Mouse (Mus musculus) small intestine, adult 10 weeks (tissue): ENCODE data around the gene Olfr837. TPM values are rescaled to one million over a fixed set of nuclear protein-coding genes. Genes with fewer than 3 reads are reported as not detected.

ENCODE experiments used
- polyA plus RNA-seq: library from polyadenylated mRNA; stranded (reverse); fragments of 350-450 nt; fragmentation: Illumina TruSeq; extraction: RNeasy Lipid Tissue Mini Kit (QIAGEN cat#74804); gene quantifications from one replicate; pipeline ENCODE4 v1.2.3, GENCODE M21; 2014; ENCODE audit warnings: low replicate concordance

Olfr837 gene
- not detected for polyA plus RNA-seq

DNA sequence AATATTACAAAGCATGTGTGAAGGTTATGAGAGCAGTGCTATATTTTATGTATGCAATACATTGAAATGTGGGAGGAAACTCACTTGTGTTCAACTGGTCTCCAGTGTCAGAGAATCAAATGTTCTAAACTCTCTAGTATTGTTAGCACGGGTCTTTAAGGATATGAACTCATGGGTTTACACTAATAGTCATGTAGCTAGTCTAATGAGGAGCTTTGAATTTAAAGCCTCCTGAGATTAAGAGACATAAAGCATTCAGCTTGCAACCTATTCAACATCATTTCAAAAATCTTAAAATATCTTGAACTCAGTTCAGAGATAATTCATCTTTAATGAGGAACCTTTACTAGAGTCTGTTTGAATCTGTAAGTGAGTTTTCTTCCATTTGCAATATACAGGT, at the start of gene Olfr837:
Olfr837 (plus strand) TSS at position 301 of the 400 bp plus-strand sequence.

DNA sequence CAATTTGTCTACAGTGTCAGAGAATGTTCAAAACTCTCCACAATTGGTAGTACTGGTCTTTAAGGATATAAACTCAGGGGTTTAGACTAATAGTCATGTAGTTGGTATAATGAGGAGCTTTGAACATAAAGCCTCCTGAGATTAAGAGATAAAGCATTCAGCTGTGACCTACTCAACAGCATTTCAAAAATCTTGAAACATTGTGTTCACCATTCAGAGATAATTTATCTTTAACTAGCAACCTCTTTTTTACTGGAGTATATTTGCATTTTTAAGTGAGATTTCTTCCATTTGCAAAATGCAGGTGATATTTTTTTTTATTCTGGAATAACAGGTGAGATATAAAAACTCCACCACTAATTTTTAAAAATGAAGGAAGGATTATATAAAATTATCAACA, 16.0 kb upstream of the Olfr837 start, which contains the start of gene Olfr836:
Olfr836 (plus strand) TSS at position 301 of the 400 bp plus-strand sequence.

DNA sequence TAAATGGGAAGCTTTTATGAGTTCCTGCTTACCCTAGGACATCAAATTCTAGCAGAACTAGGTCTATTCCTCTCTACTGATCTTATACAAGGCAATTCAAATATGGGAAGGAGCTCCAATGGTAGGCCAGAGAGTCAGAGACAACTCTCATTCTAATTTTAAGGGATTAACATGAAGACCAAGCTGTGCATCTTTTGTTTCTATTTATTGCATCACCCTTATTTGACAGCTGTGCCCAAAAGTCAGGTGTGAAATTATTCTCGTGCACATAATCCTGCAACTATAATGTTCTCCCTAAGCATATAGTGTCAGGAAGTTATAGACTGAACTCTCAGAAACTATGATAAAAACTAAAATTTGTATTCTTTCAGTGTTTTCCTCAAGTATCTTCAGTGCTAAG, 41.1 kb downstream of the Olfr837 start, which contains the start of gene Olfr839-ps1:
Olfr839-ps1 (minus strand) TSS at position 101 of the 400 bp plus-strand sequence.

Other genes with a start within 250 kb of the Olfr837 start
- not detected for gene Olfr832, start 199.2 kb upstream of the Olfr837 start, polyA plus RNA-seq
- not detected for gene Olfr834, start 148.3 kb upstream of the Olfr837 start, polyA plus RNA-seq
- not detected for gene Olfr835, start 103.6 kb upstream of the Olfr837 start, polyA plus RNA-seq
- not detected for gene Olfr836, start 15.9 kb upstream of the Olfr837 start, polyA plus RNA-seq
- gene Olfr839-ps1, start 41.0 kb downstream of the Olfr837 start, polyA plus RNA-seq, result not detected
- gene Olfr843, start 115.7 kb downstream of the Olfr837 start, polyA plus RNA-seq, result not detected
- not detected for gene Olfr844, start 180.0 kb downstream of the Olfr837 start, polyA plus RNA-seq
- gene Olfr845, start 200.1 kb downstream of the Olfr837 start, polyA plus RNA-seq, result not detected
- gene Olfr846, start 227.7 kb downstream of the Olfr837 start, polyA plus RNA-seq, result not detected
- gene Olfr847, start 242.4 kb downstream of the Olfr837 start, polyA plus RNA-seq, result not detected